Mouse (Mus musculus) G1E (cell line): ENCODE results near the gene Eng.

Experiments
- CTCF ChIP-seq: IDR thresholded peaks from 2 replicates; pipeline ENCODE4 v1.5.1; 2012; ENCODE audit warnings: low read depth, low read length, inconsistent platforms, mixed read lengths
- GATA1 ChIP-seq: IDR thresholded peaks from 2 replicates; pipeline ENCODE4 v1.6.1; 2012; ENCODE audit warnings: borderline replicate concordance, low read length, inconsistent platforms, mixed read lengths
- POLR2AphosphoS5 ChIP-seq: IDR thresholded peaks from 2 replicates; pipeline ENCODE4 v1.6.1; 2012; ENCODE audit warnings: low read depth, low read length, inconsistent platforms; ENCODE audit not compliant: insufficient replicate concordance
- TAL1 ChIP-seq: conservative IDR thresholded peaks from 2 replicates; pipeline ENCODE4 v1.6.1; 2012; ENCODE audit warnings: low read depth, low read length, inconsistent platforms, mixed read lengths

GRCm38 (mm10) chr2:32680961-32681650, 34.7 kb downstream of the Eng start:
- TF ChIP-seq CTCF (no peak), TAL1 (no peak), POLR2AphosphoS5 (no peak), GATA1 (no peak)
